Mouse (Mus musculus): ENCODE results near the gene Smok2a.
"Not testable (repeated sequence)": the region's sequence is repeated elsewhere in the genome, so short reads cannot be mapped to it uniquely, and the experiment has no call there.

DNA sequence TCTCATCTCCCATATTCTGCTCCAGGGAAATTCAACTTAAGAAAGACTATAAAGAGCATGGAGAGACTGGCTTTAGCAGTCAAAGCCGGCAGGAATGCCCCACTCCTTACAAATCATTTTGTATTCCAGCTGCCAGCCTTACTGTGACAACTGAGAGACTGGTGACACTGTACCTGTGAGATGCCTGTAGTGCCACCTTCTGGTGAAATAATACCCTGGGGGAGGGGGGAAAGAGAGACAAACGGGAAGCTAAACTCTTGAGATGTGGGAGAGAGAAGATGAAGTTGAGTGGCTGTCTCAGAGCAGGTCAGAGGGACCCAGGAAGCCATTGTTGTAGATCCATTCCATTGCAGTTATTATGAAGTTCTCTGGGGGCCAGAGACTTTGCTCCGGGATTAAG, 47.0 kb upstream of the Smok2a start:
- not testable (repeated sequence) for TF ChIP-seq CTCF (IDR thresholded peaks at IDR 0.05; ENCODE audit: control insufficient read depth, insufficient read depth, insufficient read length); MAX (IDR thresholded peaks at IDR 0.05); USF1 (IDR thresholded peaks at IDR 0.05; ENCODE audit: low read depth); MYOG (IDR thresholded peaks at IDR 0.05; ENCODE audit: control insufficient read depth, extremely low read depth, insufficient read length); MYOD1 (IDR thresholded peaks at IDR 0.05; ENCODE audit: control insufficient read depth, insufficient read length, low read depth)

All from C2C12 (cell line).